Mouse (Mus musculus) G1E-ER4 (cell line): ENCODE measurements around the gene Focad. TPM values are rescaled to one million over a fixed set of nuclear protein-coding genes. Genes with fewer than 3 reads are reported as not detected.

Experiments
- GATA1 ChIP-seq: IDR thresholded peaks from one replicate; pipeline ENCODE4 v1.8.0; 2012; ENCODE audit warnings: low read length, inconsistent platforms
- polyA plus RNA-seq: library from polyadenylated mRNA; stranded (reverse); fragments of >175 nt; gene quantifications from 2 replicates; pipeline ENCODE4 v1.2.3, GENCODE M21; 2012

The Focad gene
- 2.5 and 5.2 TPM in 2 replicates for polyA plus RNA-seq

- TF ChIP-seq GATA1, result no peak
Observed at GRCm38 (mm10) chr4:88094062-88094767, at the start of gene Focad. TSS of gene Focad (plus strand) at chr4:88094629.

GRCm38 (mm10) chr4:88045151-88045550 is 49.3 kb upstream of the Focad start:
- no peak for TF ChIP-seq GATA1

GRCm38 (mm10) chr4:88046280-88046679 is 48.1 kb upstream of the Focad start:
- no peak for TF ChIP-seq GATA1

GRCm38 (mm10) chr4:88075388-88075787 is 19.0 kb upstream of the Focad start:
- no peak for TF ChIP-seq GATA1

GRCm38 (mm10) chr4:88078983-88079382 is 15.4 kb upstream of the Focad start:
- no peak for TF ChIP-seq GATA1

GRCm38 (mm10) chr4:88081417-88081816 is 13.0 kb upstream of the Focad start:
- no peak for TF ChIP-seq GATA1

- no peak for TF ChIP-seq GATA1
Observed at GRCm38 (mm10) chr4:88081885-88082284, 12.5 kb upstream of the Focad start.

GRCm38 (mm10) chr4:88082381-88082780 is 12.0 kb upstream of the Focad start:
- peak; percentile 42 for TF ChIP-seq GATA1

GRCm38 (mm10) chr4:88083781-88084180 is 10.6 kb upstream of the Focad start:
- TF ChIP-seq GATA1, result no peak

- TF ChIP-seq GATA1, result no peak
Observed at GRCm38 (mm10) chr4:88090316-88090715, 4.1 kb upstream of the Focad start.

GRCm38 (mm10) chr4:88094768-88095420 is 465 bp downstream of the Focad start:
- no peak for TF ChIP-seq GATA1

GRCm38 (mm10) chr4:88095693-88096092 is 1.3 kb downstream of the Focad start:
- TF ChIP-seq GATA1, result no peak

- TF ChIP-seq GATA1, result no peak
Observed at GRCm38 (mm10) chr4:88108585-88108984, 14.2 kb downstream of the Focad start.

GRCm38 (mm10) chr4:88117331-88117730 is 22.9 kb downstream of the Focad start:
- peak; percentile 52 for TF ChIP-seq GATA1

- no peak for TF ChIP-seq GATA1
Observed at GRCm38 (mm10) chr4:88117942-88118341, 23.5 kb downstream of the Focad start.

GRCm38 (mm10) chr4:88118750-88119395 is 24.4 kb downstream of the Focad start:
- no peak for TF ChIP-seq GATA1
